Mouse (Mus musculus): ENCODE measurements around the gene Pxn. TPM values are rescaled to one million over a fixed set of nuclear protein-coding genes. Genes with fewer than 3 reads are reported as not detected.

Gene Pxn
- total RNA-seq (2017) = 85.9 to 113 TPM (median 106 TPM) in 3 replicates

GRCm38 (mm10) chr5:115506454-115507201 lies at the start of gene Pxn:
Pxn (plus strand) TSS chr5:115506676.
- peak; percentile 76 for ATAC-seq (replicated peaks; ENCODE audit: insufficient number of reproducible peaks, low FRiP score, low TSS enrichment, poor library complexity, severe bottlenecking)

- ATAC-seq (replicated peaks; ENCODE audit: insufficient number of reproducible peaks, low FRiP score, low TSS enrichment, poor library complexity, severe bottlenecking) = no peak
Observed at GRCm38 (mm10) chr5:115458918-115459317, 47.6 kb upstream of the Pxn start.

- no peak for ATAC-seq (replicated peaks; ENCODE audit: insufficient number of reproducible peaks, low FRiP score, low TSS enrichment, poor library complexity, severe bottlenecking)
Observed at GRCm38 (mm10) chr5:115464408-115465115, 41.9 kb upstream of the Pxn start.

GRCm38 (mm10) chr5:115465642-115466420 lies 40.6 kb upstream of the Pxn start, which contains the start of gene Pla2g1b:
Pla2g1b (plus strand) TSS chr5:115466262.
- no peak for ATAC-seq (replicated peaks; ENCODE audit: insufficient number of reproducible peaks, low FRiP score, low TSS enrichment, poor library complexity, severe bottlenecking)

- no peak for ATAC-seq (replicated peaks; ENCODE audit: insufficient number of reproducible peaks, low FRiP score, low TSS enrichment, poor library complexity, severe bottlenecking)
Observed at GRCm38 (mm10) chr5:115469791-115470190, 36.7 kb upstream of the Pxn start.

GRCm38 (mm10) chr5:115470766-115471531 lies 35.5 kb upstream of the Pxn start:
- ATAC-seq (replicated peaks; ENCODE audit: insufficient number of reproducible peaks, low FRiP score, low TSS enrichment, poor library complexity, severe bottlenecking) = 0 out of 2 replicates have a peak, but pooled peaks have one; percentile 57

- no peak for ATAC-seq (replicated peaks; ENCODE audit: insufficient number of reproducible peaks, low FRiP score, low TSS enrichment, poor library complexity, severe bottlenecking)
Observed at GRCm38 (mm10) chr5:115473191-115473590, 33.3 kb upstream of the Pxn start.

- ATAC-seq (replicated peaks; ENCODE audit: insufficient number of reproducible peaks, low FRiP score, low TSS enrichment, poor library complexity, severe bottlenecking) = no peak
Observed at GRCm38 (mm10) chr5:115474174-115474828, 32.2 kb upstream of the Pxn start.

- ATAC-seq (replicated peaks; ENCODE audit: insufficient number of reproducible peaks, low FRiP score, low TSS enrichment, poor library complexity, severe bottlenecking) = peak; percentile 32
Observed at GRCm38 (mm10) chr5:115475337-115476106, 31.0 kb upstream of the Pxn start.

GRCm38 (mm10) chr5:115476107-115476727 lies 30.3 kb upstream of the Pxn start:
- 0 out of 2 replicates have a peak, but pooled peaks have one; percentile 6 for ATAC-seq (replicated peaks; ENCODE audit: insufficient number of reproducible peaks, low FRiP score, low TSS enrichment, poor library complexity, severe bottlenecking)

GRCm38 (mm10) chr5:115479561-115479960 lies 26.9 kb upstream of the Pxn start:
- ATAC-seq (replicated peaks; ENCODE audit: insufficient number of reproducible peaks, low FRiP score, low TSS enrichment, poor library complexity, severe bottlenecking) = no peak

- no peak for ATAC-seq (replicated peaks; ENCODE audit: insufficient number of reproducible peaks, low FRiP score, low TSS enrichment, poor library complexity, severe bottlenecking)
Observed at GRCm38 (mm10) chr5:115480101-115480500, 26.4 kb upstream of the Pxn start.

- ATAC-seq (replicated peaks; ENCODE audit: insufficient number of reproducible peaks, low FRiP score, low TSS enrichment, poor library complexity, severe bottlenecking) = no peak
Observed at GRCm38 (mm10) chr5:115482390-115483265, 23.8 kb upstream of the Pxn start.

- ATAC-seq (replicated peaks; ENCODE audit: insufficient number of reproducible peaks, low FRiP score, low TSS enrichment, poor library complexity, severe bottlenecking) = no peak
Observed at GRCm38 (mm10) chr5:115483385-115483784, 23.1 kb upstream of the Pxn start.

- ATAC-seq (replicated peaks; ENCODE audit: insufficient number of reproducible peaks, low FRiP score, low TSS enrichment, poor library complexity, severe bottlenecking) = peak; percentile 93
Observed at GRCm38 (mm10) chr5:115483947-115484920, 22.2 kb upstream of the Pxn start, which contains the start of gene Sirt4. Sirt4 (minus strand) TSS chr5:115484725.
